ENCODE assay signal across 11 mouse cellular contexts in genomic region chr4:155776704-155777335, GRCm38 (mm10). TPM values are rescaled to one million over a fixed set of nuclear protein-coding genes. Genes with fewer than 3 reads are reported as not detected.
DNase-seq lines count a peak whose midpoint lies in the region; ATAC-seq and TF ChIP-seq lines count a peak whose summit lies in the region.
"Had no signal": no experiment of that assay in that cellular context is flagged by ENCODE, and none has a peak within 500 bp of the region (broad histone marks: within the 10 kb centered on the region; RNA-seq: fewer than 3 reads in every experiment).

No protein-coding gene starts in this region.

- H3K36me3 ChIP-seq in heart, embryonic 13.5 days, result no peaks in the 10 kb centered on the region
- no peaks in the 10 kb centered on the region for H3K36me3 ChIP-seq in heart, embryonic 11.5 days (ENCODE audit: control insufficient read depth, insufficient read depth, low read length)
- no peaks in the 10 kb centered on the region for H3K36me3 ChIP-seq in liver, embryonic 13.5 days
- H3K36me3 ChIP-seq in liver, embryonic 12.5 days, result no peaks in the 10 kb centered on the region
- no peaks in the 10 kb centered on the region for H3K36me3 ChIP-seq in liver, postnatal 0 days (replicated peaks; ENCODE audit: insufficient read depth, low read length)
- no peaks in the 10 kb centered on the region for H3K36me3 ChIP-seq in thymus, adult 2 months (ENCODE audit: control insufficient read depth, insufficient read depth, low read length)
- H3K36me3 ChIP-seq: G1E had no signal

- no peak for ATAC-seq in heart, embryonic 13.5 days (ENCODE audit: extremely low read depth, insufficient number of reproducible peaks, low FRiP score, low TSS enrichment)
- ATAC-seq in heart, embryonic 11.5 days (replicated peaks; ENCODE audit: insufficient number of reproducible peaks, low FRiP score, low TSS enrichment), result no peak
- ATAC-seq in liver, embryonic 13.5 days (ENCODE audit: low read depth), result no peak
- no peak for ATAC-seq in liver, embryonic 12.5 days
- peak; percentile 54 for ATAC-seq in liver, postnatal 0 days

- 47% methylated on average over 2 of the region's 2 CpGs for WGBS in heart, embryonic 13.5 days
- 43% methylated on average over 2 of the region's 2 CpGs for WGBS in heart, embryonic 11.5 days (ENCODE audit: insufficient replicate concordance)
- 30% methylated on average over 2 of the region's 2 CpGs for WGBS in liver, embryonic 13.5 days (ENCODE audit: insufficient replicate concordance)
- 19% methylated on average over 2 of the region's 2 CpGs for WGBS in liver, embryonic 12.5 days (ENCODE audit: insufficient replicate concordance)
- WGBS in liver, postnatal 0 days (ENCODE audit: insufficient replicate concordance), result 38% methylated on average over 2 of the region's 2 CpGs
- WGBS in thymus, adult 2 months, result 53% methylated on average over 2 of the region's 2 CpGs

- H3K27me3 ChIP-seq in heart, embryonic 13.5 days (replicated peaks), result peaks cover 32% of the 10 kb centered on the region
- H3K27me3 ChIP-seq in heart, embryonic 11.5 days (ENCODE audit: control insufficient read depth, insufficient read depth, low read length), result peaks cover 37% of the 10 kb centered on the region
- peaks cover 70% of the 10 kb centered on the region for H3K27me3 ChIP-seq in liver, embryonic 13.5 days
- H3K27me3 ChIP-seq in liver, embryonic 12.5 days (replicated peaks), result peaks cover 84% of the 10 kb centered on the region
- peaks cover 25% of the 10 kb centered on the region for H3K27me3 ChIP-seq in liver, postnatal 0 days (ENCODE audit: insufficient read depth, low read length)
- H3K27me3 ChIP-seq in thymus, adult 2 months (ENCODE audit: control insufficient read depth, insufficient read depth, low read length), result no peaks in the 10 kb centered on the region

- no peak overlapping the region for H3K4me3 ChIP-seq in heart, embryonic 13.5 days
- no peak overlapping the region for H3K4me3 ChIP-seq in heart, embryonic 11.5 days (ENCODE audit: low read depth, low read length)
- no peak overlapping the region for H3K4me3 ChIP-seq in liver, embryonic 13.5 days (replicated peaks)
- no peak overlapping the region for H3K4me3 ChIP-seq in liver, embryonic 12.5 days
- no peak overlapping the region for H3K4me3 ChIP-seq in liver, postnatal 0 days (ENCODE audit: low read depth, low read length)
- no peak overlapping the region for H3K4me3 ChIP-seq in thymus, adult 2 months (ENCODE audit: control insufficient read depth, insufficient read depth, low read length)
- H3K4me3 ChIP-seq: erythroblast, embryonic 14.5 days had no signal

- TF ChIP-seq POLR2A in thymus, adult 2 months (IDR thresholded peaks at IDR 0.05; ENCODE audit: control insufficient read depth, extremely low read depth, insufficient read depth, low read length, poor library complexity), result no peak

- TF ChIP-seq CTCF in liver, postnatal 0 days (IDR thresholded peaks at IDR 0.05; ENCODE audit: low read depth), result no peak
- TF ChIP-seq CTCF in thymus, adult 2 months (IDR thresholded peaks at IDR 0.05; ENCODE audit: borderline replicate concordance, control insufficient read depth, extremely low read depth, insufficient read depth, low read length, poor library complexity), result no peak

- H3K9ac ChIP-seq in heart, embryonic 13.5 days, result no peak overlapping the region
- H3K9ac ChIP-seq in heart, embryonic 11.5 days (ENCODE audit: low read depth, low read length), result no peak overlapping the region
- no peak overlapping the region for H3K9ac ChIP-seq in liver, embryonic 13.5 days
- no peak overlapping the region for H3K9ac ChIP-seq in liver, embryonic 12.5 days
- H3K9ac ChIP-seq in liver, postnatal 0 days (replicated peaks), result no peak overlapping the region
- H3K9ac ChIP-seq: liver, embryonic 14.5 days had no signal

- TF ChIP-seq EP300 in liver, postnatal 0 days (IDR thresholded peaks at IDR 0.05; ENCODE audit: low read depth), result no peak

- H3K27ac ChIP-seq in heart, embryonic 13.5 days (replicated peaks), result peak overlapping the region; percentile 56; the same call in 1 of the 2 replicates
- no peak overlapping the region for H3K27ac ChIP-seq in heart, embryonic 11.5 days (ENCODE audit: low read depth, low read length)
- H3K27ac ChIP-seq in liver, embryonic 13.5 days, result peak overlapping the region; percentile 12; the same call in 1 of the 2 replicates
- no peak overlapping the region for H3K27ac ChIP-seq in liver, embryonic 12.5 days
- no peak overlapping the region for H3K27ac ChIP-seq in liver, postnatal 0 days (ENCODE audit: low read depth)
- no peak overlapping the region for H3K27ac ChIP-seq in thymus, adult 2 months (ENCODE audit: control insufficient read depth, insufficient read depth, low read length)
- H3K27ac ChIP-seq: liver, embryonic 14.5 days had no signal

- no peak overlapping the region for H3K4me2 ChIP-seq in heart, embryonic 13.5 days
- H3K4me2 ChIP-seq in heart, embryonic 11.5 days, result no peak overlapping the region
- no peak overlapping the region for H3K4me2 ChIP-seq in liver, embryonic 13.5 days
- no peak overlapping the region for H3K4me2 ChIP-seq in liver, embryonic 12.5 days
- H3K4me2 ChIP-seq in liver, postnatal 0 days (ENCODE audit: low read depth, low read length), result no peak overlapping the region

- H3K4me1 ChIP-seq in heart, embryonic 13.5 days, result peaks cover 65% of the 10 kb centered on the region
- peaks cover 33% of the 10 kb centered on the region for H3K4me1 ChIP-seq in heart, embryonic 11.5 days (ENCODE audit: control insufficient read depth, insufficient read depth, low read length)
- peaks cover 38% of the 10 kb centered on the region for H3K4me1 ChIP-seq in liver, embryonic 13.5 days (replicated peaks)
- peaks cover 30% of the 10 kb centered on the region for H3K4me1 ChIP-seq in liver, embryonic 12.5 days
- peaks cover 18% of the 10 kb centered on the region; the same call in 1 of the 2 replicates for H3K4me1 ChIP-seq in liver, postnatal 0 days (ENCODE audit: insufficient read depth)
- H3K4me1 ChIP-seq in thymus, adult 2 months (replicated peaks; ENCODE audit: control insufficient read depth, insufficient read depth, low read length), result peaks cover 14% of the 10 kb centered on the region

- no peak for DNase-seq in liver, embryonic 13.5 days
- peak; percentile 76 for DNase-seq in brain, adult 2 months (ENCODE audit: low read depth, low spot score)
- no peak for DNase-seq in liver, postnatal 0 days
- DNase-seq in thymus, postnatal 14 days, result no peak
- DNase-seq in thymus, adult 2 months, result no peak

- H3K9me3 ChIP-seq in heart, embryonic 13.5 days, result no peaks in the 10 kb centered on the region
- H3K9me3 ChIP-seq in heart, embryonic 11.5 days (replicated peaks; ENCODE audit: control insufficient read depth, low read length), result no peaks in the 10 kb centered on the region
- no peaks in the 10 kb centered on the region for H3K9me3 ChIP-seq in liver, embryonic 13.5 days (replicated peaks)
- no peaks in the 10 kb centered on the region for H3K9me3 ChIP-seq in liver, embryonic 12.5 days (replicated peaks)
- H3K9me3 ChIP-seq in liver, postnatal 0 days (ENCODE audit: low read length), result no peaks in the 10 kb centered on the region
- H3K9me3 ChIP-seq: G1E had no signal

RNA-seq across cellular contexts. Expression of gene Vwa1, which starts 2.3 kb away (rescaled TPM):
- polyA plus RNA-seq in heart, embryonic 13.5 days (2015; fragmentation: Nextera tagmentation; extraction: Ambion mirVana), result 3.5 and 3.7 TPM in 2 replicates
- 0.89 and 1.1 TPM in 2 replicates for polyA plus RNA-seq in heart, embryonic 11.5 days (2014; fragmentation: Nextera tagmentation; extraction: Ambion mirVana)
- 0.43 and 0.45 TPM in 2 replicates for polyA plus RNA-seq in liver, embryonic 13.5 days (2015; fragmentation: Nextera tagmentation; extraction: Ambion mirVana)
- 0.49 and 0.73 TPM in 2 replicates for polyA plus RNA-seq in liver, embryonic 12.5 days (2016; fragmentation: Nextera tagmentation; extraction: Ambion mirVana)
- 0.25 and 0.28 TPM in 2 replicates for polyA plus RNA-seq in liver, postnatal 0 days (2015; fragmentation: Nextera tagmentation; extraction: Ambion mirVana)
- 11.2 and 13.5 TPM in 2 replicates for polyA plus RNA-seq in thymus, adult 2 months (2012; rRNA removed)
- polyA plus RNA-seq: erythroblast, embryonic 14.5 days had no signal

RNA-seq across cellular contexts. Expression of gene Tmem88b, which starts 8.9 kb away (rescaled TPM):
- polyA plus RNA-seq in heart, embryonic 13.5 days (2015; fragmentation: Nextera tagmentation; extraction: Ambion mirVana), result 4.2 and 5.3 TPM in 2 replicates
- polyA plus RNA-seq in heart, embryonic 11.5 days (2014; fragmentation: Nextera tagmentation; extraction: Ambion mirVana), result 3.0 and 3.2 TPM in 2 replicates
- polyA plus RNA-seq in liver, embryonic 13.5 days (2015; fragmentation: Nextera tagmentation; extraction: Ambion mirVana), result 0.08 and 0.14 TPM in 2 replicates
- 0.32 TPM in 2 replicates for polyA plus RNA-seq in liver, embryonic 12.5 days (2016; fragmentation: Nextera tagmentation; extraction: Ambion mirVana)
- 0.21 and 0.40 TPM in 2 replicates for polyA plus RNA-seq in liver, postnatal 0 days (2015; fragmentation: Nextera tagmentation; extraction: Ambion mirVana)
- 0.55 and 0.58 TPM in 2 replicates for polyA plus RNA-seq in thymus, adult 2 months (2012; rRNA removed)
- polyA plus RNA-seq: erythroblast, embryonic 14.5 days; G1E had no signal

RNA-seq across cellular contexts. Expression of gene Ankrd65, which starts 13.4 kb away (rescaled TPM):
- polyA plus RNA-seq in heart, embryonic 13.5 days (2015; fragmentation: Nextera tagmentation; extraction: Ambion mirVana), result not detected in 2 replicates
- polyA plus RNA-seq in heart, embryonic 11.5 days (2014; fragmentation: Nextera tagmentation; extraction: Ambion mirVana), result not detected in 2 replicates
- polyA plus RNA-seq in liver, embryonic 13.5 days (2015; fragmentation: Nextera tagmentation; extraction: Ambion mirVana), result not detected in 2 replicates
- not detected in 2 replicates for polyA plus RNA-seq in liver, embryonic 12.5 days (2016; fragmentation: Nextera tagmentation; extraction: Ambion mirVana)
- polyA plus RNA-seq in liver, postnatal 0 days (2015; fragmentation: Nextera tagmentation; extraction: Ambion mirVana), result 0.34 and 0.46 TPM in 2 replicates
- 0.42 and 0.92 TPM in 2 replicates for polyA plus RNA-seq in thymus, adult 2 months (2012; rRNA removed)
- polyA plus RNA-seq: G1E had no signal

RNA-seq across cellular contexts. Expression of gene Atad3a, which starts 15.9 kb away (rescaled TPM):
- polyA plus RNA-seq in heart, embryonic 13.5 days (2015; fragmentation: Nextera tagmentation; extraction: Ambion mirVana), result 87.7 and 93.2 TPM in 2 replicates
- 84.2 and 88.2 TPM in 2 replicates for polyA plus RNA-seq in heart, embryonic 11.5 days (2014; fragmentation: Nextera tagmentation; extraction: Ambion mirVana)
- polyA plus RNA-seq in liver, embryonic 13.5 days (2015; fragmentation: Nextera tagmentation; extraction: Ambion mirVana), result 73.2 and 75.6 TPM in 2 replicates
- 101 and 110 TPM in 2 replicates for polyA plus RNA-seq in liver, embryonic 12.5 days (2016; fragmentation: Nextera tagmentation; extraction: Ambion mirVana)
- polyA plus RNA-seq in liver, postnatal 0 days (2015; fragmentation: Nextera tagmentation; extraction: Ambion mirVana), result 44.7 and 45.0 TPM in 2 replicates
- polyA plus RNA-seq in thymus, adult 2 months (2012; rRNA removed), result 87.0 and 93.1 TPM in 2 replicates

RNA-seq across cellular contexts. Expression of gene Mrpl20, which starts 25.9 kb away (rescaled TPM):
- polyA plus RNA-seq in heart, embryonic 13.5 days (2015; fragmentation: Nextera tagmentation; extraction: Ambion mirVana), result 138 and 157 TPM in 2 replicates
- 152 and 166 TPM in 2 replicates for polyA plus RNA-seq in heart, embryonic 11.5 days (2014; fragmentation: Nextera tagmentation; extraction: Ambion mirVana)
- 225 and 227 TPM in 2 replicates for polyA plus RNA-seq in liver, embryonic 13.5 days (2015; fragmentation: Nextera tagmentation; extraction: Ambion mirVana)
- polyA plus RNA-seq in liver, embryonic 12.5 days (2016; fragmentation: Nextera tagmentation; extraction: Ambion mirVana), result 223 and 228 TPM in 2 replicates
- polyA plus RNA-seq in liver, postnatal 0 days (2015; fragmentation: Nextera tagmentation; extraction: Ambion mirVana), result 167 and 171 TPM in 2 replicates
- 74.6 and 77.9 TPM in 2 replicates for polyA plus RNA-seq in thymus, adult 2 months (2012; rRNA removed)

Comparison
In these comparisons a context has a peak if more than half of its experiments do, and no peak if none do; other contexts are left out.
1. H3K27ac ChIP-seq: peak in heart, embryonic 13.5 days (single experiment) and liver, embryonic 13.5 days (single experiment); none in heart, embryonic 11.5 days (single experiment), liver, embryonic 12.5 days (single experiment), liver, postnatal 0 days (single experiment) and thymus, adult 2 months (single experiment).